Mouse (Mus musculus) E14TG2a.4 (cell line): Measurements from ENCODE around the gene Lgals8.

Experiments
- CTCF ChIP-seq: conservative IDR thresholded peaks from 2 replicates; pipeline ENCODE4 v1.5.1; 2014; ENCODE audit warnings: low read length
- POU5F1 ChIP-seq: IDR thresholded peaks from 2 replicates; pipeline ENCODE4 v1.6.1; 2014; ENCODE audit warnings: low read length, borderline replicate concordance

- TF ChIP-seq CTCF, result no peak
- no peak for TF ChIP-seq POU5F1
These were observed 38.6 kb upstream of the Lgals8 start for GRCm38 (mm10) chr13:12503238-12503751.
